Mouse (Mus musculus) macrophage (primary cell): ENCODE data around the gene Abcc2. TPM values are rescaled to one million over a fixed set of nuclear protein-coding genes. Genes with fewer than 3 reads are reported as not detected.

Experiments used
- H3K27ac ChIP-seq: fragments of 350-480 bp; formaldehyde crosslinking; 2 replicates; pipeline ENCODE4 v1.9.0; 2021
- H3K36me3 ChIP-seq: fragments of 350-480 bp; formaldehyde crosslinking; 2 replicates; pipeline ENCODE4 v1.9.0; 2021; ENCODE audit errors: inconsistent target
- H3K4me3 ChIP-seq: fragments of 350-480 bp; formaldehyde crosslinking; 2 replicates; pipeline ENCODE4 v1.9.0; 2021; ENCODE audit errors: inconsistent target
- H3K79me2 ChIP-seq: fragments of 350-480 bp; formaldehyde crosslinking; 2 replicates; pipeline ENCODE4 v1.9.0; 2021; ENCODE audit errors: inconsistent target
- WGBS: methylation state at CpG from one replicate; pipeline ENCODE4 v1.1.7; 2026; ENCODE audit warnings: inconsistent platforms; ENCODE audit not compliant: missing documents; 5-methylcytosine and 5-hydroxymethylcytosine counted together
- polyA plus RNA-seq: library from polyadenylated mRNA; stranded (reverse); fragments of 250-400 nt; gene quantifications from 3 replicates; pipeline ENCODE4 v1.2.4, GENCODE M21; 2018; ENCODE audit warnings: inconsistent platforms

Abcc2 gene
- polyA plus RNA-seq, 1 experiment from 2014 or later: 0.04 TPM

DNA sequence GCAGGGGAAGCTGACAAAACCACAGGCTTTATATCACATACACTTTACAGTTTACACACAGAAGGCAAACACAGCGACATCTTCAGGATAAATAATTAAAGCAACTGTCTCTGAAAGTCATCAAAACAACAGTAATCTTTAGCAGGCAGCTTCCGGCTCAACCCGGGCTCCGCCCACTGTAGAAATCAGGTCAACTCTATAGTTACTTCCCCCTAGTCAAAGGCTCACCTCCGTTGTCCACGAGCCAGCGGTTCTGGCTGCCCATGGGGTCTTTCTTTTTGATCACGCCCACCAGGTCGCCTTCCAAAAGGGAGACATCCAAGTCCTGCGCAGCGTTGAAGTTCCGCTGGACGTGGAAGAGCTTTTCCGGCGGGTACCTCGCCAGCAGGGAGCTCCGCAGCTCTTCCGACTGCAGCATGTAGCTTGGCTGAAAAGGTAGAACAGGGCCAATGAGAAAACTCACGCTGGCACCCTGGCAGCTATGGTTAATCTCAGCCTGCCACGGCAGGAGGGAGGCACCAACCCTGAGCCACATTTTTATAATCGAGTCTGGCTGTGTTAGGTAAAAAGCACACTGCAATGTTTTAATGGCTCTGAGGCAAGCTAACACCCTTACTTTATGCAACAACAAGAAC, 70.1 kb downstream of the Abcc2 start:
- H3K4me3 ChIP-seq: no peak overlapping the region
- 73% methylated on average over 21 of the region's 21 CpGs for WGBS
- no peak overlapping the region for H3K27ac ChIP-seq
- H3K79me2 ChIP-seq: no peaks in the 10 kb centered on the region
- H3K36me3 ChIP-seq: peaks cover 69% of the 10 kb centered on the region

DNA sequence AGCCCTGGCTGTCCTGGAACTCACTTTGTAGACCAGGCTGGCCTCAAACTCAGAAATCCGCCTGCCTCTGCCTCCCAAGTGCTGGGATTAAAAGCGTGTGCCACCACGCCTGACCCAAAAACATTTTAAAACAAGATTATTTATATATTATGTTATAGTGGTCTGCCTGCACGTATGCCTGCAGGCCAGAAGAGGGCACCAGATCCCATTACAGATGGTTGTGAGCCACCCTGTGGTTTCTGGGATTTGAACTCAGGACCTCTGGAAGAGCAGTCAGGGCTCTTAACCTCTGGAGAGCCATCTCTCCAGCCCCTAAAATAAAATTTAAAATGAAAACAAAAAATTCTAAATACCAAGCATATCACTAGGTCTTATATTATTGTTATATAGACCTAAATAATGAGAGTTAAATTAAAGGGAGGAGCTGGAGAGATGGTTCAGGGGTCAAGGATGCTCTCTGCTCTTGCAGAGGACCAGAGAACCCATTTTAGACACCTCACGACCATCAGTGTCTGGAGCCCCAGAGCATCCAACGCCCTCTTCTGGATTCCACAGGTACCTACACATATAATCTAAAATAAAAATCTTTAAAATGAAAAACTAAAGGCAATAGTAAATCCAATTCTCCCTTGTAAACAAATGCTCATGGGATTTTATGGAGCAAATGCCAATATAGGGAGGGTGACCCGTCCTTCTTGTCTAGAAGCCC, 71.0 kb downstream of the Abcc2 start:
- H3K36me3 ChIP-seq: peaks cover 60% of the 10 kb centered on the region
- 83% methylated on average over 4 of the region's 7 CpGs for WGBS
- no peaks in the 10 kb centered on the region for H3K79me2 ChIP-seq
- no peak overlapping the region for H3K27ac ChIP-seq
- no peak overlapping the region for H3K4me3 ChIP-seq

GRCm38 (mm10) chr19:43857347-43857746, 75.4 kb downstream of the Abcc2 start:
- 95% methylated on average over 6 of the region's 6 CpGs for WGBS
- Histone ChIP-seq H3K36me3 (peaks cover 45% of the 10 kb centered on the region; the same call in 1 of the 2 replicates), H3K79me2 (no peaks in the 10 kb centered on the region), H3K4me3 (no peak overlapping the region), H3K27ac (no peak overlapping the region)

DNA sequence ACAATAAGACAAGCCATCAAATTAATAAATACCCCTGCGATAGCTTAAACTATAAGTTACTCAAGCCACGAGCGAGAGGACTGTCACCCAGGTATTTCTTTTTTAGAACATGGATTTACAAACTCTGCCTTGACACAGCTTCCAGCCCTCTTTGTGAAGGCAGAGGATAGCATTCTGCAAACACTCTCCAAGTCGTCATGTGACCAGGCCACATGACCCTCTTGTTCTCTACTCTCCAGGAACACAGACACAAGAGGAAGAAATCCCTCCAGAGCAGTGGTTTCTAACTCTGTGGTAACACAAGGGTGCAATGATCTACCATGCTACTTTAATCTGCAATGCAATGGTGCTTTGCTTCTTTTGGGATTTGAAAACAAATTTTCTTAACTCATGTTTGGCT, 88.4 kb downstream of the Abcc2 start:
- WGBS: 98% methylated on average over 4 of the region's 4 CpGs
- H3K36me3 ChIP-seq: peaks cover 43% of the 10 kb centered on the region
- no peak overlapping the region for H3K4me3 ChIP-seq
- H3K27ac ChIP-seq: no peak overlapping the region
- no peaks in the 10 kb centered on the region for H3K79me2 ChIP-seq

- WGBS: 91% methylated on average over 9 of the region's 11 CpGs
- Histone ChIP-seq H3K27ac (no peak overlapping the region), H3K79me2 (no peaks in the 10 kb centered on the region), H3K36me3 (peaks cover 12% of the 10 kb centered on the region), H3K4me3 (no peak overlapping the region)
These were observed 92.4 kb downstream of the Abcc2 start for GRCm38 (mm10) chr19:43874351-43874750.

GRCm38 (mm10) chr19:43875996-43876395, 94.0 kb downstream of the Abcc2 start:
- Histone ChIP-seq H3K27ac (no peak overlapping the region), H3K79me2 (no peaks in the 10 kb centered on the region), H3K36me3 (peaks cover 5% of the 10 kb centered on the region; the same call in 1 of the 2 replicates), H3K4me3 (no peak overlapping the region)
- 100% methylated on average over 2 of the region's 2 CpGs for WGBS

GRCm38 (mm10) chr19:43877364-43877763, 95.4 kb downstream of the Abcc2 start:
- Histone ChIP-seq H3K4me3 (no peak overlapping the region), H3K36me3 (no peaks in the 10 kb centered on the region; the same call in 1 of the 2 replicates), H3K79me2 (no peaks in the 10 kb centered on the region), H3K27ac (no peak overlapping the region)
- 96% methylated on average over 8 of the region's 8 CpGs for WGBS

DNA sequence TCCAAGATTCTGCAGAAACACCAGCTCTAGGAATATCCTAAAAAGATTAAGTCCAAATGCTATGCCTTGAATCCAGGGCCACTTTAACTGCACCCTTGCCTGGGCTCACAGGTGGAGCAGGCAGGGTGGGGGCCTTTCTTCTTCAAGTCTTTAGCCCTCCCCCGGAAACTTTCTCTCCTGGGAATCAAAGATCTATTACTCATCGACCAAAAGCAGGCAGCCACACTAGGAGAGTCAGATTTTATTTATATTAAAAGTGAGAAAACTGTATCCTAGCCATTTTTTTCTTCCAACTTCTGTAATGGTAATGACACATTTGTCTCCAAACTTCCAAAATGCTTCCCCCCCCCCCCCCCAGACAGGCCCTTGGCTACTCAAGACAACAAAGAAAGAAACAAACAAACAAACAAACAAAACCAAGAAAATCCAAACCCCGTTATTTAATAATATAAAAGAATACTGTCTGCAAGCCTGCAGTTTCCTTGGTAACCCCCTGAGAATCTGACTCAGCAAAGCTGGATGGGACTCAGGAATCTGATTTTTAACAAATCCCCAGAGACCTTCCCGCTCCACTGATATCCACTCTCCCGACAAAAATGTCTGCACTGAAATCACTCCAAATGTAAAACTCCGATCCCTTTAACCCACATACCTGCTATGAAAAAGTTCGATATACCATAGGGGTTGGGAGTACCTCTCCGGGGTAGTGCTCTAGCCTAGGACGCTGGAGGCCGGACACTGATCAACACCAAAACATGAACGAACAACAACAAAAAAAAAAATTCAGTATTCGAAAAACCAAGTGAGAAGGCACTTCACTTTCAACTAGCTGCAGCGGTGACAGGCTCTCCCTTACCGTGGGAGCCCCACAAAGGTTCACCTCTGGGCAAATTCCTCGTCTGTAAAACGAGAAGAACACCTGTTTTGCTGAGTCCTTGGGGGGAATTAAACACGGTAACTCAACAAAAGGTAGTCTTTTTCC, 96.4 kb downstream of the Abcc2 start:
- no peaks in the 10 kb centered on the region for H3K79me2 ChIP-seq
- H3K36me3 ChIP-seq: no peaks in the 10 kb centered on the region
- 74% methylated on average over 16 of the region's 17 CpGs for WGBS
- H3K4me3 ChIP-seq: no peak overlapping the region
- H3K27ac ChIP-seq: no peak overlapping the region

GRCm38 (mm10) chr19:43879401-43880212, 97.6 kb downstream of the Abcc2 start:
- Histone ChIP-seq H3K4me3 (no peak overlapping the region), H3K36me3 (no peaks in the 10 kb centered on the region), H3K79me2 (no peaks in the 10 kb centered on the region; the same call in 1 of the 2 replicates), H3K27ac (no peak overlapping the region)
- 22% methylated on average over 40 of the region's 41 CpGs for WGBS

- WGBS: 63% methylated on average over 3 of the region's 3 CpGs
- Histone ChIP-seq H3K79me2 (no peaks in the 10 kb centered on the region; the same call in 1 of the 2 replicates), H3K27ac (no peak overlapping the region), H3K36me3 (no peaks in the 10 kb centered on the region), H3K4me3 (no peak overlapping the region)
These were observed 98.4 kb downstream of the Abcc2 start for GRCm38 (mm10) chr19:43880420-43880819.

- Histone ChIP-seq H3K36me3 (no peaks in the 10 kb centered on the region), H3K4me3 (no peak overlapping the region), H3K27ac (no peak overlapping the region), H3K79me2 (no peaks in the 10 kb centered on the region; the same call in 1 of the 2 replicates)
- WGBS: 89% methylated on average over 7 of the region's 7 CpGs
These were observed 99.6 kb downstream of the Abcc2 start for GRCm38 (mm10) chr19:43881615-43882014.

DNA sequence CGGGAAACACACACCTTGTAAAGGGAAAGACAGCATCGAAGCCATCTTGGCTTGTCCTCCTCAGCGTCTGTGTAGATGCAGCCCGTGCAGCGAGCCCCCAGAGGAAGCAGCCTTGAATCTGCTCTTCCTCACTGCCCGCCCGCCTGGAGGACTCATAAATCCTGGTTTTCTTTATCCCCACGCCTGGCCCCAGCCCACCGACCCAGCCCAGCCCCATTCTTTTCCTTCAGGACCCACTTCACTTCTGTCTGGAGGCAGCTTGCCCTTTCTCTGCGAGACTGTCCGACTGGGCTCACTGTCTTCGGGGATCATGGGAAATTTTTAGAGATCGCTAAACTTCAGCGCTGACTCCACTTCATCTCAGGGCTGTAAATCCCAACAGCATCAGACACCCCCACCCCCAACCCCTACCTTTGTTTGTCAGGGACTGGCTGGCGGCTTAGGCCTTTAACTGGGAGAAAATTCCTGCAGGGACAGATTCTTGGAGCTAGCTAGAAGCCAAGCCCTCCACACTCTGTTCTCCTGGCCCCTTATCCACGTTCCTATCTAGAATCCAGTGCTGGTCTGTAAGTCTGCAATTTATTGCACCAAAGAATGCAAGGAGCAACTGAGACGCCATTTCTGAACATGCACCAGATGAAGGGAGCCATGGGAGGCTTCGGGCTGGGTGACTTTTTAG, 101.0 kb downstream of the Abcc2 start:
- Histone ChIP-seq H3K36me3 (no peaks in the 10 kb centered on the region), H3K4me3 (no peak overlapping the region), H3K79me2 (no peaks in the 10 kb centered on the region; the same call in 1 of the 2 replicates), H3K27ac (no peak overlapping the region)
- 90% methylated on average over 18 of the region's 18 CpGs for WGBS

GRCm38 (mm10) chr19:43884668-43885498, 102.9 kb downstream of the Abcc2 start:
- Histone ChIP-seq H3K79me2 (no peaks in the 10 kb centered on the region; the same call in 1 of the 2 replicates), H3K27ac (peak overlapping the region; percentile 64), H3K4me3 (peak overlapping the region; percentile 6; the same call in 1 of the 2 replicates), H3K36me3 (no peaks in the 10 kb centered on the region)
- 22% methylated on average over 13 of the region's 13 CpGs for WGBS
